Mouse (Mus musculus) activated CD4-positive, CD25-positive, alpha-beta regulatory T cell, adult 9 weeks (primary cell): ENCODE measurements around the gene Lrrc14b. TPM values are rescaled to one million over a fixed set of nuclear protein-coding genes. Genes with fewer than 3 reads are reported as not detected.

Source experiments
- polyA plus RNA-seq: library from polyadenylated mRNA; unstranded; fragments of 100-300 nt; shearing (Covaris generic); gene quantifications from one replicate; pipeline ENCODE4 v1.2.1, GENCODE M21; 2017

The Lrrc14b gene
- not detected for polyA plus RNA-seq

GRCm38 (mm10) chr13:74363859-74364235, at the start of gene Lrrc14b:
Lrrc14b (minus strand) TSS chr13:74364005.

GRCm38 (mm10) chr13:74399298-74399839, 35.6 kb upstream of the Lrrc14b start, which contains the start of gene Ftl1-ps1:
Ftl1-ps1 (plus strand) TSS chr13:74399694.

GRCm38 (mm10) chr13:74390371-74390990, 26.7 kb upstream of the Lrrc14b start, which contains the start of gene Zfp72:
Zfp72 (minus strand) TSS chr13:74390836.

GRCm38 (mm10) chr13:74349566-74350434, 14.0 kb downstream of the Lrrc14b start, which contains the start of the genes Sdha and Ccdc127:
Sdha (minus strand) TSS chr13:74350280.
Ccdc127 (plus strand) TSS chr13:74350309.

GRCm38 (mm10) chr13:74317170-74317849, 46.5 kb downstream of the Lrrc14b start, which contains the start of gene Pdcd6:
Pdcd6 (minus strand) TSS chr13:74317580.

Other genes with a start within 250 kb of the Lrrc14b start
- not detected for gene Slc9a3, start 242.5 kb downstream of the Lrrc14b start, polyA plus RNA-seq
- gene Exoc3, start 155.3 kb downstream of the Lrrc14b start, polyA plus RNA-seq: 114 TPM
- 0.07 TPM for gene Ahrr, start 71.7 kb downstream of the Lrrc14b start, polyA plus RNA-seq
- 201 TPM for gene Pdcd6, start 46.4 kb downstream of the Lrrc14b start, polyA plus RNA-seq
- gene Sdha, start 13.7 kb downstream of the Lrrc14b start, polyA plus RNA-seq: 338 TPM
- gene Ccdc127, start 13.7 kb downstream of the Lrrc14b start, polyA plus RNA-seq: 38.2 TPM
- gene Zfp72, start 26.8 kb upstream of the Lrrc14b start, polyA plus RNA-seq: 1.9 TPM
- 48.5 TPM for gene Ftl1-ps1, start 35.7 kb upstream of the Lrrc14b start, polyA plus RNA-seq
- gene Zfp825, start 130.0 kb upstream of the Lrrc14b start, polyA plus RNA-seq: 21.2 TPM